Mouse (Mus musculus) cerebellum, adult 11 months (tissue): ENCODE results near the gene Tek.
"Not testable (repeated sequence)": the region's sequence is repeated elsewhere in the genome, so short reads cannot be mapped to it uniquely, and the experiment has no call there.

ENCODE experiments used
- DNase-seq: peaks from one replicate; pipeline ENCODE4 v3.0.0; 2022

The Tek gene

DNA sequence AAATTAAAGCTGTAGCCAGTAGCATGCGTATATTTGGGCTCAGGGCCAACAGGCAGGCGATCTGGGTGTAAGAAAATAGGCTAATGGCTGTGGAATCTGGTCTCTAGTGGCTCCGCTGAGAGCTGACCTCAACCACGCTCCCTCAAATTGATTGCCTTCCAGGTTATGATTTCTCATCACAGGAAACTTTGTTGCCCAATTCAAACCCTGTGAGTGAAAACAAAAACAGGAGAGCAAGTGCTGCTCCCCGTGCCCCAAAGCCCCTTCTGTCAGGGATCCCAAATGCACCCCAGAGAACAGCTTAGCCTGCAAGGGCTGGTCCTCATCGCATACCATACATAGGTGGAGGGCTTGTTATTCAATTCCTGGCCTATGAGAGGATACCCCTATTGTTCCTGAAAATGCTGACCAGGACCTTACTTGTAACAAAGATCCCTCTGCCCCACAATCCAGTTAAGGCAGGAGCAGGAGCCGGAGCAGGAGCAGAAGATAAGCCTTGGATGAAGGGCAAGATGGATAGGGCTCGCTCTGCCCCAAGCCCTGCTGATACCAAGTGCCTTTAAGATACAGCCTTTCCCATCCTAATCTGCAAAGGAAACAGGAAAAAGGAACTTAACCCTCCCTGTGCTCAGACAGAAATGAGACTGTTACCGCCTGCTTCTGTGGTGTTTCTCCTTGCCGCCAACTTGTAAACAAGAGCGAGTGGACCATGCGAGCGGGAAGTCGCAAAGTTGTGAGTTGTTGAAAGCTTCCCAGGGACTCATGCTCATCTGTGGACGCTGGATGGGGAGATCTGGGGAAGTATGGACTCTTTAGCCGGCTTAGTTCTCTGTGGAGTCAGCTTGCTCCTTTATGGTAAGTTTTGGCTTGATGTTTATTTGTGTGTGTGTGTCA, at the start of gene Tek:
TSS of gene Tek (plus strand) at position 452 of the 894 bp plus-strand sequence.
- no peak for DNase-seq

DNA sequence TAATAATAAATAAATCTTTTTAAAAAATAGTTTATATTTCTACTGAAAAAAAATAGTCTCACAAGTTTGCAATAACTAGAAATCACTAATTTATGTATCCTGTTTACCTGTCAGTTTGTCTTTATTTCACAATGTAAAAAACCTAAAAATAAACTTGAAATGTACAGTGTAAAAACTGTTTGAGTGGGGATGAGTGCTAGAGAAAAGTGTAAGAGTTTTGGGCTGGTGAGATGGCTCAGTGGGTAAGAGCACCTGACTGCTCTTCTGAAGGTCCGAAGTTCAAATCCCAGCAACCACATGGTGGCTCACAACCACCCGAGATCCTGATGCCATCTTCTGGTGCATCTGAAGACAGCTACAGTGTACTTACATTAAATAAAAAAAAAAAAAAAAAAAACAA, 49.3 kb upstream of the Tek start:
- not testable (repeated sequence) for DNase-seq

DNA sequence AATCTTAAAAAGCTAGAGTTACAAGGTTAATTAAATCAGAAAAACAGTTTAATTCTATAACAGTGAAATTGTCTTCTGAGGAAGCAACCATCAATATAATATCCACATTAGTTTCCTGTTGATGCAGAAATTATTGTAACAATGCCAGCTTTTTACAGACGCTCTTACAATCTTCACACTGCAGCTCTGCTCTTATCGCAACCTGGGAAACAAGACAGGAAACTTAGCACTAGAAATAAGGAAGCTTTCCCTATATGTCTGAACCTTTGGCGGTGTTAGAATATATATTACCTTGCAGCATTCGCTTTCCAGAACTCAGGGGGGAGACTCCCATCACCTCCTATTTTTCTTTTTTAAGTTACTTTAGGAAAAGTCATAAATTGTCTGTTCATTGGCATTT, 48.0 kb upstream of the Tek start:
- DNase-seq: no peak

DNA sequence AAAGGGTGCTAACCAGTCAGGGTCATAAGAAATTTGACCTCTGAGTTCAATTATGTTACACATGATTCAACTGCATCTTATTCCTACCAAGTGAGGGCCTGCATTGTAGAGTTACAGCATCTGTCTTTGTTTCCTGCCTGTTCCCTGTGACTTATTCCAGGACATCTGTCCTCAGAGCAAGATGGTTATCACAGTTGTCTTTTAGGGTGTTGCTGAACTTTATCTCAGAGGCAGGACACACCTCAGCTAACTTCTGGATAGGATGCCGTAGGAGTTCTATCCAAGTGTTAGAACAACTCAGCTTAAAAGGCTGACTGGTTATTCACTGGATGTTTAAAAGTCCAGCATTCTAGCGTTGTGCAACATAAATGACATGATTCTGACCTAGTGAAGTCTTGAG, 46.9 kb upstream of the Tek start:
- DNase-seq: no peak

DNA sequence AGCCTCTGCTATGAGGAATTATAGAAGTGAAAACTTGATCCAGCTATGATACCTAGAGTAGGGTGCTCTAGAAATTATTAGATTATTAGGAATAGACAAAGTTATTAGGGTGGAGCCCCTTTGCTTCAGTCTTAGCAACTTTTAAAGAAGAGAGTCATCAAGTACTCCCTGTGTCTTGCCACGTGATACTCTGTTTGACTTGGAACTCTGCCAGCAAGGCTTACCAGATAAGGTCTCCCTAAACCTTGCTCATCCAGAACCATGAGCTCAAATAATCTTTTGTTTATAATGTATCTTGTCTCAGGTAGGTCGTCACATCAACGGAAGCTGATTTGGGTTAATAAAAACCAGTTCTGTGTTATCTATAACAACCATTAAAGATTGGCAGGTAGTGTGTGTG, 42.7 kb upstream of the Tek start:
- no peak for DNase-seq

DNA sequence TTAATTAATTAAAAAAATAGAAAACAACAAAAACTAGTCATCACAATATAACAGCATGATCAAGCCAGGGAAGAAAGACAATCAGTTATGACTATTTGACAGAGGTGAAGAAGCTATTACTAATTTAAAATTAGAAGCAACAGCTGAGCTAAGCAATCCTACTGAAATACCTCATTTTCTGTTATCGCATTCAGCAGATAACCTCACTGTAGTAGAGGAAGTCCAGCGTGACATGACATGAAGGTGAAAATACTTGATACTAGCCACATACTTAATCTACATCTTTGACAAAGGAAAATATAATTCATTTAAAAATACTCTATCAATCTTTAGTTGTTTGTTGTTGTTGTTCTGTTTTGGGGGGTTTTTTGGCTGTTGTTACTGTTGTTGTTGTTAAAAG, 28.1 kb upstream of the Tek start:
- DNase-seq: no peak

DNA sequence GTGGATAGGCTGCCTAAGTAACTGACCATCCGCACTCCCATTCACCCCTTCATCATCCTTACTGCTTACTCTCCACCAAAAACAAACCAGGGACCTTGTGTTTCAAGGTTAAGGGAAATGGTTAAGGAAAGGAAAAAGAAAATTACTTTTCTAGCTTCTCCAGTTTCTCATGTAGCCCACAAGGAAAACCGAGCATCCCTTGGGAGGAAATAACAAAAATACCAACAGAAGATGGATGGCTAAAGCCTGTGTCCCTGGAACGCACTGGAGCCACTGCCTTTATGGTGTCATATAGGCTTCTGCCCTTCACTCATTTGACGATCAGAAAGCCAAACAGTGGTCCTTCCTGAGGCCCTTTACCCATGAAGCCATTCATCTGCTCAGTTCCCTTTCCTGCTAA, 27.7 kb upstream of the Tek start:
- no peak for DNase-seq

DNA sequence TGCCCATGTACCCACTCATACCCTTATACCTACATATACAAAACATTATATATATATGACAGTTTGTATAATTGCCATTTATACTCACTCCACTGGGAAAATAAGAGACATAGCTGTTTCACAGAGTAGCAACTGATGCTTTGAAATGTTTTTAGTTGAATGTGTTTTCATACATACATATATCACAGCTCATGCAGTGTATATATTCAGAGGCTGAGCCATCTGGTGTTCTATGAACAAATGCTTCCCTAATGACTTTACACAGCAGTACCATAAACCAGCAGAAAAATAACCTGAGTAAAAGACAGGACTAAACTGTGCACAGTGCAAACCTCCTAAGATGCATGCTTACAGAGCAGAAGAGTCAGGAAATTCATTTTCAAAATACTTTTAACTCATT, 25.3 kb upstream of the Tek start:
- no peak for DNase-seq

DNA sequence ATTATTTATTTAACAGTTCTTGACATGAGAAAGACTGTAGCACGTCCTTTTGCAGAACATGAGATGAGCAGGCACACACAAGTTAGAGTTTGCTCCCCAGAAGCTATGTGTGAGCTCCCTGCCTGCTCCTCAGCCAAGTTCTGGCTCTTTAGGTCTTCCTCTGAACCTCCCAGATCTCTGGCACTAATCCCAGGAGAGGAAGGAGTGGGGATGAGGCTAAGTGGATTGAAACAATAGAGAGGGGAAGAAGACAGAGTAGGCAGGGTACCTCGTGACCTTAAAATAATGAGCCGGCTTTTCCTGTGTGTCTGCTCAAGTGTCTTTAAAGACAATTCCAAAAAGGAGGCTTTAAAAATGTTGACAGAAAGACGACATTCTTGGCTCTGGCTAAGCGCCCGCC, 23.9 kb upstream of the Tek start:
- no peak for DNase-seq

DNA sequence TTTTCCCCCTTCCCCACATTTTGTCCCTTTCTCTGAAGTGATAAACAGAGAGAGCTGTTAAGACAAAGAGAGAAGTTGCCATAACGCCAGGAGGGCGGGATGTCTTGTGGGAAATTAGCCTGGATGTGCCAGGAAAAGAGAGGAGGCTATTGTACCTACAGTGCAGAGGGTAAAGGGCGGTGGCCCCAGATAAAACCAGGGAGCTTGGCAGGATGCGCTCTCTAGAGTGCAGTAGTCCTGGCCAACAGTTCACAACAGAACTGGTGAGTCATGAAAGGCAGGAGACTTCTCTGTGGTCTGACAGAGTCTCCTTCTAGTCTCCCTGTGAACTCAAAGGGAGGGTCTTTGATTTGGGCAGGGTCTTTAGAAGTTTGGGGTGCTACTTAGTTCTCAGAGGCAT, 13.3 kb upstream of the Tek start:
- DNase-seq: no peak

DNA sequence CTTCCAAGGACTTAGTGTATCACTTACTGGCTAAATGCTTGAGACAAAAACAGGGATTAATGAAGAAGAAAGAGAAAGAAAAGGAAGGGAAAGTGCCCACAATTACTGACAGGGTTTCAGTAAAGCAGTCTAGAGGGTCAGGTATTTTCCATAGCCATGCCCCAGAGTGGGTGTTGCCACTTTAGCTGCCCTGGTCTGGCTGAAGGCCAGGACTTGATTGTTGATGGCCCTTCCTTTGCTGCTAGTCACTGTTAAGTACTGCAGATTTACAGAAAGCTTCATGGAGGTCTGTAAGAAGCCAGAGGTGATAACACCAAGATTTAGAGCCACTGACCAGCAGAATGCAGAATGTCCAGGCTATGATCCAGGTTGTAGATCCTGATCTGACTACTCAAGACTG, 6.4 kb upstream of the Tek start:
- DNase-seq: no peak

DNA sequence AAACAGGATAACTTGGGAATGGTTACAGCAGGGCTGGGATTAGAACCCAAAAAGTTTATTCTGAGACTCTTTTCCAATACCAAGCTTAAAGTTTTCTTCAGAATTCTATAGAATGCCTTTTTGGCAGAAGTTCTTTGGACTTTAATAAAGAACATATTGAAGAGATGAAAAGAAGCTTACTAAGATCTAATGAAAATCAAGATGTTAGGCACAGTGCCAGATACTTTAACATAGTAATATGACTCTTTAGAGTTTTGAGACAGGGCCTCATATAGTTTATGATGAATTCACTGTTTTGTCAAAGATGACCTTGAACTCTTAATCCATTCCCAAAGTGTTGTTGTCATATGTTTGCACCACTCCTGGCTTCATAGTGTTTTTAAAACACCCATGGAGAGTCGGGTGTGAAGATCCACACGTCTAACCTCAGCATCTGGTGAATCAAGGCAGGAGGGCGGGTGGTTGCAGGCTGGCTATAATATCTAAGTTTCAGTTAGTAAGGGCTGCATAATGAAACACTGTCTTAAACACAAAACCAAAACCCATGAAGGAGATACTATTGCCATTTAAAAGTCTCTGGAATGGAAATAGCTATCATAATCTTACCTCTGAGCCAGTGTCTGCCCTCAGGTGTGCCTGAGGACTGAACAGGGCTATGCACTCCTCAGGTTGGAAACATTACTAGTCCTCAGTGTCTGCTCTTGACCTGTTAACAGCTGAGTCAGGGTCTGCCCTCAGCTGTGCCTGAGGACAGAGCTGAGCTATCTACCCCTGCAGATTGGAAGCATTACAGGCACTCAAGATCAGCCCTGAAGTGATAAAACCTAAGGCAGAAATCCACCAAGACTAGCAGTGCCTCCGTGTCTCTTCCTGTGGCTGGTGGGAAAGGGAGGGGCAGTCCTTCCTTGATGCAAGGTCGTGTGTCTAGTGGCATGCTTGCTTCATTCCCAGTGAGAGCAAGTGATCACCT, 1.5 kb upstream of the Tek start:
- no peak for DNase-seq

DNA sequence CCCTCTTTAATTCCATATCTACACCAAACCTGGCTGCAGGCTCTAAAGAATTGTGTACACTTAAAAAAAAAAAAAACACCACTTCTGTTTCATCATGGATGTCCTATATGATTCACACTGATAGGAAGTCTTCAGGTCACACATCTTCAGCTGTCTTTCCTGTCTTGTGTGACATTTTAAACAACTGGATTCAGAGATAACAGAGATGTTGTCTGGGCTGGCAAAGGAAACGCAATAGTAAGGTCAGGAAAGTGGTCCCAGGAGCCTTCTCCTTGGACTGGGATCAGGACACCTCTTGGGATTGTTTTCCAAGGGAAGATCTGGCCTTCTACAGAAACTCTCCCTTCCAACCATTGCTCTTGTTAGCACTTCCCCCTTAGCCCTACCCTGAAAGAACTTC, 2.7 kb downstream of the Tek start:
- no peak for DNase-seq

DNA sequence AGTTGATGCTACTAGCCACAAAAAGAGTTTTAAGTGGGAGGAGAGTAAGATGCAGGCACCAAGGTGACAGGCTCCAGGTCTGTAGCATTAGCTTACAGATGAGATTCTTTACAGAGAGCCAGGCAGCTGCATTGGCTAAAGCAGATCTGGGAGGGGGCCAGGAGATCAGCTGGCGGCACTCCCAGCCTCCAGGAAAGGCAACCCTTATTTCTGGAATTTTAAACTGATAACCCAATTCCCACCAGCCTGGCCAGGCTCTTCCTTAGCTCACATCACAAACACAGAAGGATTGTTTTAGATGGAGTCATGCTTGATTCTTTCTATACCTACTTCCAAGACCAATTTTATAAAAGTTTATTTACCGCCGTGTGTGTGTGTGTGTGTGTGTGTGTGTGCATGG, 6.7 kb downstream of the Tek start:
- no peak for DNase-seq

DNA sequence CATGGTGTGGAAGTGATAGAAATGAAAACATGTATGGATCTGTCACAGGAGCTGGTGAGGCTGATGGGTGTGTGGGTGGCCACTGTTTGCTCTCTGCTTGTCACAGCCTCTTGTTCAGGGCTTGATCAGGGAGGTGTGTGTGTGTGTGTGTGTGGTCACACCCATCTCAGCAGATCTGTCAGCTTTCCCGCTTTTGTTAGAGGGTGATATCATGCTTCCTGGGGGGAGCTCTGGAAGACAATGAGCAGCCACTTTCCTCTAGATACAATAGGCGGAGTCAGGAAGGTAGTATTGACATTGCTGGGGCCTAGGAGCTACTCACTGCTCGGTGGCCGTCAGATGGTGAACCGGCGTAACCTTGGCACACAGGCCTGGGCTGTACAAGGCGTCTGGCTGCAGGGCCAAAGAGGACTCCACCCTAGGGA, 7.3 kb downstream of the Tek start:
- DNase-seq: no peak

DNA sequence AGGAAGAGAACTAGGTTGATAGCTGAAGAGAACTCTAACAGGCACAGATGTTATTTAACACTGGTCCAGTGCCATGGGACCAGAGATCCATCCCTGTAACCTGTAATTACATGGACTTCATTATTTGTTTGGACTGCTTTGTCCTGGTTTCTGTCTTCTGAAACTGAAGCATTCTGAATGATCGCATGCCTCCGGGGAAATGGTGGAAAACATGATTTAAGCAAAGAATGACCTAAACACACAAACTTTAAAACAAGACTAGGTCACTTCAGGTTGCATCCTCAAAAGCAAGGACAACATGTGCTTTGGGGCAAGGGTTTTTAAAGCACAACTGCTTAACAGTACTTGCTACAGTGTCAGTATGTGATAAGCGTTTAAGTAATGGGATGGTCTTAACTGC, 8.2 kb downstream of the Tek start:
- DNase-seq: no peak

DNA sequence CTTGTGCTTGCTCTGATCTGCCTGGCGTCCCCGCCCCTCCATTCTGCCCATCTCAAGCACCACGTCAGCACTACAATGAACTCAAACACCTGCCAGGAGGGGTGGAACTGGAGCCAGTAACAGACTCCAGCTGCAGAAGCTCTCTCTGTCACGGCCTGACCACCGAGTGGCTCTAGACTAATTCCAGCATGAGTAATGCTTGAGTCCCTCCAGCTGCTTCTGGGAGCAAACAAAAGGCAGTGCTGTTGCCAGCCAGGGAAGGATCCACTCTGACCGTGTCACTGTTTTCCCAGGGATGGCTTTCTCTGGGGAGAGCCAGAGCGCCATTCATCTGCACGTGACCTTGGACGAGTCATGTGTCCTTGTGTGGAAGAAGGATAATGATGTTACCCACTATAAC, 13.4 kb downstream of the Tek start:
- DNase-seq: no peak

DNA sequence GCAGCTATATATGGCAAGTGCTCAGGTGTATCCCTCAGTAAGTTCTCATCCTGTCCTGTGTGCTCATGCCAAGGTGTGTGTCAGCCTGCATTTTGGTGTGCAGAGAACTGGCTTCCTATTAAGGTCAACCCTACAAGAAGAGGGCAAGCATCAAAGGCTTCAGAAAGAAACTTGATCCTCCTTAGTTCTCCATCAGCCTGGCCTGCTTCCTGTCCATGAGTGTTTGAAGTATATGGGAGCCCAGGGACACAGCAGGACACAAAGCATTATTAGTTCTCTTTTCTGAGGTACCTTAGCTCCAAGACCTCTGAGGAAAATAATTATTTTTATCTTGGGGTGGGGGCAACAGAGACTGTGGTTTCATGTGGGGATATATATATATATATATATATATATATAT, 26.1 kb downstream of the Tek start:
- DNase-seq: no peak

DNA sequence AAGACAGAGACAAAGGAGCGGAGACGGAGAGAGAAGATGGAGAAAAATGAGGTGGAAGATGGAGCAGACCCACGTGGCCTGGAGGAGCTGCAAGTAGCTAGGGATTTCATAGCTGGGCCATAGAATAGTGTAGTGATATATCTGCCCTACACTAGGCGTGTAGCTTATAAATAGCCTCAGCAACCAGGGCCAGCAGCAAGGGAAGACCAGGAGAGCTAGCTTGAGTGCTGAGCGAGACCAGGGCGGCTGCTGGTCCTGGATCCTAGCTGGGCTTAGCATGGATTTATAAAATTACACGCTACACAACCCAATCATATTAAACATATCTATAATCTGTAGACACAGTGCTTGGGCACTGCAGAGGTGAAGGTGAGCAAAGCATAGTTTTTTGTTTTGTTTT, 27.1 kb downstream of the Tek start:
- no peak for DNase-seq

DNA sequence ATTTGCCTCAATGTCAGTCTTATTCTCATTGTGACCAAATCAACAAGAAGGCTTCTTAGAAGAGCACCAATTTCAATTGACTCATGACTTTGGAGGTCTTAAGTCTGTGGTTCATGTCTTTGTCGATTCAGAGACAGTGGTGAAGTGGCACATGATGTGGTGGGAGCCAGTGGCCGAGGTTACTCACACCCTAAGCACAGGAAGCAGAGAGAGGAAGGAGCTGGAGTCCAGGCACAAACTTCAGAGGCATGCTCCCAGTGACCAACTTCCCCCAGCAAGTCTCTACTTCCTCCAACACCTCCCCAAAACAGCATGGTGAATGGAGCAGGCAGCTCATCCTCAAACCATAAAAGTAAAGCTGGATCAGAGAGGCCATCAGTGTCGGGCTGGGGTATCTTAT, 29.5 kb downstream of the Tek start:
- DNase-seq: no peak

DNA sequence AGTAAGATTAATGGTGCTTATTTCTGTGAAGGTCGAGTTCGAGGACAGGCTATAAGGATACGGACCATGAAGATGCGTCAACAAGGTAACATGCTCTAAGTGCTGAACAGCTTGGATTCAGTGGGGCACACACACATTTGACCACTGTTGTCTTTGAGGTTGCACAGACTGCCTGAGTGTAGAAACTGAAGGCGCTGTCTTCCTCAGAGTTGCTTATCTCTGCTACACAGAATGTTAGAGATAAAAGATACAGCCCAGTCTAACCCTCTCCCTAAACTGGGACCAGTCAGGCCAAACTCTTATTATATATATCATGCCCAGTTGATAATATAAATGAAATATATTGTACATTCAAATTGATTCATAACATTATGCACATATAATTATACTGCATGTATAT, 42.0 kb downstream of the Tek start:
- no peak for DNase-seq

DNA sequence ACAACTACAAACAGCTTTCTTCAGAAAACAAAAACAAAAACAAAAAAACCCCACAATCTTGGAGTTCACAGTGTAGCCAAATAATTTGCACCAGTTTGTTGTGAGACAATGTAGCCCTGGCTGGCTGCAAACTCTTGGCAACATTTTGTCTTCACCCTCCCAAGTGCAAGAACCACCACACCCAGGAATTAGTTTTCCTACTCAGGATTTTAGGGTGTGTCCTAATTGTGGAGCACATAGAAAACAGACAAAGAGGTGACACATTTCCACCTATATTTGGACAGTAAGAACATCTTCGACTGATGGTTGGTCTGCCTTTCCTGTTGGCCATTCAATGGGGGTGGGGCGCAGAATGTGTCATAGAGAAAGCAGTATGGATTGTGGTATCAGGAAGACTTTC, 46.8 kb downstream of the Tek start:
- DNase-seq: no peak

DNA sequence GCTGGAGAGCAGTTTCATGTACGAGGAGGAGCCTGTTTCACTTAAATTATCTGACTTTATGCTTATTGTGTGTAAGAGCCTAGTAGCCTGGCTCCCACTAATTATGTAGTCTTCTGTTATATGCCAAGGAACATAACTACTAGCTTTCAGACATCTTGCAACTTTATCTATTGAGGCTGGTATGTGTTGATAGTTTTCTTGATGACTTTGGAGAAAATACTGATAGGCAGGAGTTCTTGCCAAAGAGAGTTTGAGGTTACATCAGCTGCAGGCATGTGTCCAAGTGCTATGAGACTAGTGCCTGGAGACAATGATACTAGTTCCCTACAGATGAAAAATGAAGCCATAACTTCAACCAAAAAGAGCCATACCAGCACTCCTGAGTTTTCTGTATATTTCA, 64.1 kb downstream of the Tek start:
- DNase-seq: no peak

DNA sequence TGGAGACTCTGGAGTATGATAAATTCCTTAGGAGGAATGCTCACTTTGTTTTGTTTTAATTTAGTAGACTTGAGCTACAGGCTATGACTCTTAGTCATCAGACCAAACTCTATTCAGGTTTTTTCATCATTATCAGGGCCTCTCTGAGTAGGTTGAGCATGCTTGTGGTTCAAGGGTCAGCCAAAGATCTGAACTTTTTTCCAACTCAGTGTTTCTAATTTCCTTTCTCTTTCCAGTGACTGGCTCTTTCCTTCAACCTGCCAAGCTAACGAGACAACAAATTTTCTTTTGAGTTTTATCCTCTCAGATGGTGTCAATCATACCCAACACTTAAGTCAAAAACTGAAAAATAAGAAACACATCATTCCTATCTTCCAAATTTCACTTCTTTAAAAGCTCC, 71.5 kb downstream of the Tek start:
- DNase-seq: no peak
